Mouse (Mus musculus) retina, embryonic 14.5 days (tissue): ENCODE data around the gene Cysrt1.

Experiments used
- DNase-seq: peaks from one replicate; pipeline ENCODE4 v3.0.0-alpha.2; 2015; ENCODE audit warnings: low spot score

Gene Cysrt1

GRCm38 (mm10) chr2:25242101-25242506, at the start of gene Cysrt1, which contains the start of gene Rnf208:
TSS of gene Cysrt1 (minus strand) at chr2:25242452.
TSS of gene Rnf208 (plus strand) at chr2:25242255.
- peak; percentile 62 for DNase-seq

DNA sequence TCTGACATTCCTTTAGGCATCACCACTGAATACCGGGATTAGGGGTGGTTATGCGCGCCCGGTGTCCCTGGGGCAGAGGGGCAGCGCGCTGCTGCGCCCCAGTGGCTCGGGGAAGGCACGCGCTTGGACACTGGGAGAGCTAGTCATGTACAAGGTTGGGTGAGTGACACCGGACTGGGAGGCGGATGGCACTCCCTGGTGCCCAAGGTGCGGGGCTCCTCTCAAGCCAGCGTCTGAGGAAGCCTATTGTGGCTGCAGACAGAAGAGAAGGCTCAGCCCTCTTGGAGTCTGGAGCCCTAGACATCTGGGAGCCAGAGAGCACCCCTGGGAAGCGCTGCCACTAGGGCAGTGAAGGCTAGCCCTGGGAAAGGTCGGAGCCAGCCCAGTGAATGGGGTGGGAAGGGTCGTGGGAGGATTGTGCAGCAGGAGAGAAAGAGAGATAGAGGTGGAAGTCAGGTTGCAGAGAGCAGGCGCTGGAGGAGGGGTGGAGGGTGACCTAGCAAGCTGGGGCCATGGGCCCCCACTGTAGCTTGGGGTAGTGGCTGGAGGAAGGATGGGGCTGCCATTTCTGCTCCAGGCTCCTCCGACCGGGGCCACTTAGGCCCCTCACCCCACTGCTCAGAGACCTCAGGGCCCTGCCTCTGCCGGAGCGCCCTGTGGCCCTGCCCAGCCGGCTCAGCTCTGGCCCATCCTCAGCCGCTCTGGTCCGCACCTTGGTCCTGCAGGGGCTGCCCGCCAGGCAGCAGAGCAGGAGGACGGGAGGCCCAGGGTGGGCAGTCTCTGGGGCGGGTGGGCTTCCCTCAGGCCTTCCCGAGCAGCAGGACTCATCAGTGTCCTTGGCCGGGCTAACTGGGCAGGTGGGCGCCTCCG, 49.2 kb upstream of the Cysrt1 start:
- no peak for DNase-seq

DNA sequence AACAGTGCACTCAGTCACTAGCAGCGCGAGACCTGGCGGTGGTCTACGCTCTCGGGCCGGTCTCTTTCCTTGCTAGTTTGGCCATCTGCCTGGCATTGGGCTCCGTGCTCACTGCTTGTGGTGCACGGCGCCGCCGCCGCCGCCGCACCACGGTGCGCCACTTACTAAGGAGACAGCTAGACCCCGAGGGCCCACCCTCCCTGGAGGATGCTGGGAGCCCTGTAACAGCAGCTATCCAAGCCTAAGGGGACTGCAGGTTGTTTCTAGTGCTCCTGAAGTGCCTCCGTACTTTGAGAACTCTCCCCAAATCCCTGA, 48.5 kb upstream of the Cysrt1 start:
- DNase-seq: no peak

DNA sequence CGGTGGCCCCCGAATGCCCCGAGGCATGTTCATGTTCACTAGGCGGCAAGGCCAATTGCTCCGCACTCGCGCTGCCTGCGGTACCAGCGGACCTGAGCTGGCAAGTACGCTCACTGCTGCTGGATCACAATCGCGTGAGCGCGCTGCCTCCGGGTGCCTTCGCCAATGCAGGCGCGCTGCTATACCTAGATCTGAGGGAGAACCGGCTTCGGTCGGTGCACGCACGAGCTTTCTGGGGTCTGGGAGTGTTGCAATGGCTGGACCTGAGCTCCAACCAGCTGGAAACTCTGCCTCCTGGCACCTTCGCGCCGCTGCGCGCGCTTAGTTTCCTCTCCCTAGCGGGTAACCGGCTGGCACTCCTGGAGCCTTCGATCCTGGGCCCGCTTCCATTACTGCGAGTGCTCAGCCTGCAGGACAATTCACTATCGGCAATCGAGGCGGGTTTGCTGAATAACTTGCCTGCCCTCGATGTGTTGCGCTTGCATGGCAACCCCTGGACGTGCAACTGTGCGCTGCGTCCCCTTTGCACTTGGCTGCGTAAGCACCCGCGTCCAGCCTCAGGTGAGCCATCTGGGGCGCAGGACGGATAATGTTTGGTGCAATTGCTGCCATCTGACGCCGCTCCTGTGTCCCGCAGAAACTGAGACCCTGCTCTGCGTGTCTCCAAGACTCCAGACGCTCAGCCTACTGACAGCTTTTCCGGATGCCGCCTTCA, 48.0 kb upstream of the Cysrt1 start:
- no peak for DNase-seq

DNA sequence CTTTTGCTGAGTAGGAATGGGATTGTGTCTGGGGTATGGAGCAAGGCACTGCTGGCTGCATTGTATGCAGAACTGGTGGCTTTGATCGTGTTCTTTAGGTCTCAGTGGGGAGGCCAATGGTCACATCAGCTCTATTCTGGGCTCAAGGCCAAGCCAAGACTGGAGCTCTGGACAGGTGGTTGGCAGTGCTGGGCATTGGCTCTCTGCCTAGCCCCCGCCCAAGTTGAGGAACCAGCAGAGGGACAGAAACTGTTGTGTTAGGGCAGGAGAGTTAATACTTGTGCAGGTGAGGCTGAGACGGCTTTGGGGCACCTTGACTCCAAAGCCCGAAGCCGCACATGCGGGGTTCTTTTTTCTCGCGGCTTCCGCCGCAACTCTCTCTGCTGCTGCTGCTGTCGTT, 47.4 kb upstream of the Cysrt1 start, which contains the start of gene Lrrc26:
TSS of gene Lrrc26 (plus strand) at position 265 of the 400 bp plus-strand sequence.
- no peak for DNase-seq

DNA sequence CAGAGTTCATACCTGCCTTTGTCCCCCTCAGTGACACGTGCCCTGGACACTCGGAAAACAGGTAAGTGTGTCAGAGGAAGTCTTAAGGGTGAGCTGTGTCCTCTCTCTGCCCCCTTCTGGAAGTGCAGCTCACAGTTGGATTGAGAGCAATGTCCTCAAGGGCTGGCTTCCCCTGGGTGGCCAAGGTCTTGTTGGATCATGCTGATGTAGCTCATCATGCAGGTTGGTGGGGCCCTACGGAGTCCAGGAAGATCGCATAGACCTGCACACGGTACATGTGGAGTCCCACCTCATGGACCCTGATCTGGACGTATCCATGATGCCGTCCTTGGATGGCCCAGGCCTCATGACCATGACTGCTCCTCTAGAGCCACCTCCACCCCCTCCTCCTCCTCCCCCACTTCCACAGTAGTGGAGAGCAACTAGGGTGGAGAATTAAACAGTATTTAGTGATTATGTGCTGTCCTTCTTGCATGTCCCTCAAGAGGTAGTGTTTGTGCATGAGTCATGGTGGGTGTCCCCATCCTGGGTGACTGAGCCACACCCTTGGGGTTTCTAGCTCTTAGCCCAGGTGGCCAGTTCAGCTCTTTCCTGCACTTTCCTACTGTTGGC, 46.6 kb upstream of the Cysrt1 start:
- DNase-seq: no peak

GRCm38 (mm10) chr2:25287927-25288649, 45.8 kb upstream of the Cysrt1 start, which contains the start of gene Tmem210:
TSS of gene Tmem210 (plus strand) at chr2:25288145.
- no peak for DNase-seq

GRCm38 (mm10) chr2:25286837-25287636, 44.8 kb upstream of the Cysrt1 start:
- no peak for DNase-seq

GRCm38 (mm10) chr2:25286314-25286713, 44.1 kb upstream of the Cysrt1 start:
- DNase-seq: no peak

DNA sequence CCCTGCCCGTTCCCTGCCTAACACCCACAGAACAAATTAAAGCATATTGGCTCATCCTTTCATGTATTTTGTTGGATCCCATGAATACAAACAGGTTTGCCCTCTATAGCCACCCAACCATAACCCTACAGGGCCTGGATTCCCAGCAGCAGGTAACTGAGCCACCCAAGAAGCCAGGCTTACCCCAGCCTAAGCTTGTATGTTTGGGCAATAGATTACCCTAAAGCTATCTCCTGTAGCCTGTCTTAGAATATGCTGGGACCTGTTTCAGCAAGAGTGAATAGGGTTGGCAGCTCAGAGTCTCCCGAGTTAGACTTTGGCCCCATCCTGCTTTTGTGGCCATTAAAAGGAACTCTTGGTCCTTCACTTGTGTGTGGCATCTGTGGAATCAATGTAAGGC, 43.3 kb upstream of the Cysrt1 start:
- no peak for DNase-seq

DNA sequence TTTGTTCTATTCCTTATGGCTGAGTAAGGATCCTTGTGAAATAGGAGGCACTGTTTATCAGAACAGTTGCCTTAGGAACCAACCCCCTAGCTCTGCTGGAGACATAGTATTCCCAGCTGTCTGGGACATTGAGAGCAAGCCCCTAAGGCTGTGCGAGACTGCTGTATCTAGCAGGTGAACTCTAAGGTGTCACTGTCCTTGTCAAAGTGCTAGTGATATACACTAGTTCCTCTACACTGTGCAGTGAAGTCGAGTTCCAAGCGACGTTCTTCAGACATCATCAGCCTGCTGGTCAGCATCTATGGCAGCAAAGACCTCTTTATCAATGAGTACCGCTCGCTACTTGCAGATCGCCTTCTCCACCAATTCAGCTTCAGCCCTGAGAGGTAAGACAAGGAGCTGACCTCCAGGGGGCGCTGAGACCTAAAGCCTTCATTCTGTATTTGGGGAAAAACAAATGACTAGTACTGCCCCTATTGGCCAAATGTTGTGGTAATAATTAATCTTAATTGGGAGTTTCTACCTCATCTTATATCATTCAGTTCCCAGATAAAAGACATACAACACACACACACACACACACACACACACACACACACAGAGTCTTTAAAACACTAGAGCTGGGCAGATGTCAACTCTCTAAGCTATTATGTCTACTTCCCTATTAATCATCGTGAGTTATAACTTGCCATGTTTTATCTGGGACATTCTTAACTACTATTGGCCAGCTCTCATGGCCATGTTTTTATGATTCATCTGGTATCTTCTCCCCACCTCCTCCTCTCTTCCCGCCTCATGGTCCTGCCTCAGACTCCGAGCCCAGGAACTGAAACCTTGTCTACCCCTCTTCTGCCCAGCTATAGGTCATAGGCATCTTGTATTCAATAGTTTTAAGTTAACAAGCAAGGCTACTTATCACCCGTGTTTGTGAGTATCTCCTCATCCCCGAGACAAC, 37.0 kb upstream of the Cysrt1 start:
- DNase-seq: peak; percentile 93

DNA sequence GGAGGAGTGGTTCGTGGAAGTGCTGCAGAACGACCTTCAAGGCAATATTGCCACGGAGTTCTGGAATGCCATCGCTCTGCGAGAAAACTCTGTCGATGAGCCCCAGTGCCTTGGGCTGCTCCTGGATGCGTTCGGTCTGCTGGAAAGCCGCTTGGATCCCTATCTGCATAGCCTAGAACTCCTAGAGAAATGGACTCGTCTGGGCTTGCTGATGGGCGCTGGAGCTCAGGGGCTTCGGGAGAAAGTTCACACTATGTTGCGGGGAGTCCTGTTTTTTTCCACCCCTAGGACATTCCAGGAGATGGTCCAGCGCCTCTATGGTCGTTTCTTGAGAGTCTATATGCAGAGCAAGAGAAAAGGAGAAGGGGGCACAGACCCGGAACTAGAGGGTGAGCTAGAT, 30.8 kb upstream of the Cysrt1 start:
- no peak for DNase-seq

- DNase-seq: no peak
These were observed 30.3 kb upstream of the Cysrt1 start for GRCm38 (mm10) chr2:25272515-25272914.

DNA sequence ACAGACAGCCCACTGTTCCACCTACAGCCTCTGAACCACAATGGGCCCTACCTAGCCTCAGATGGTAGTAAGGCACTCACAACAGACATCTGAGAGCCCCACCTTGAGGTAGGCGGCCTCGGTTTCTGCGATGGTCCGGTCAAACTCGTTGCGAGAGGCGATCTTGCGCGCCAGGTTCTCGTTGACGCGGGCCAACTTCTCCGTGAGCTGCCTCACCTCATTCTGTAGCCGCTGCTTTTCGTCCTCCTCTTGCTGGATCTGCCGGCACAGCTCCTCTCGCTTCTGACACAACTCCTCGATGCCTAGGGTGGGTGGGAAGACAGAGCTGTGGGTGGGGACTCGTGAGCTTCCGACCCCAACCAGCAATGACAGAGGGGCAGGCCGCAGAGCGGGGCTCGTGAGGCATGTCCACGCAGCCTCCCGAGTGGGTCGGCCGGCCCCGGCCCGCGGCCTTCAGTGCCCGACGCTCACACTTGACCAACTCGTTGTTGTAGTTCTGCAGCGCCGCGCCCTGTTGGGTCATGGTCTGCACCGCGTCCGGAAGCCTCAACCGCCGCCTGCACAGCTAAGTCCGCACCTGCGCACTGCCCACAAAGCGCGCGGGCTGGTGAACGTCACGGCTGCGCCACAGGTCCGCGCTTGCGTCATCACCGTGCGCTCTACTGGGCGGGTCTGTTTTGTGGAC, 29.7 kb upstream of the Cysrt1 start, which contains the start of the genes Ssna1 and Anapc2:
TSS of gene Ssna1 (minus strand) at position 612 of the 685 bp plus-strand sequence.
TSS of gene Anapc2 (plus strand) at position 652 of the 685 bp plus-strand sequence.
- peak; percentile 99 for DNase-seq

GRCm38 (mm10) chr2:25267746-25268309, 25.6 kb upstream of the Cysrt1 start:
- no peak for DNase-seq

DNA sequence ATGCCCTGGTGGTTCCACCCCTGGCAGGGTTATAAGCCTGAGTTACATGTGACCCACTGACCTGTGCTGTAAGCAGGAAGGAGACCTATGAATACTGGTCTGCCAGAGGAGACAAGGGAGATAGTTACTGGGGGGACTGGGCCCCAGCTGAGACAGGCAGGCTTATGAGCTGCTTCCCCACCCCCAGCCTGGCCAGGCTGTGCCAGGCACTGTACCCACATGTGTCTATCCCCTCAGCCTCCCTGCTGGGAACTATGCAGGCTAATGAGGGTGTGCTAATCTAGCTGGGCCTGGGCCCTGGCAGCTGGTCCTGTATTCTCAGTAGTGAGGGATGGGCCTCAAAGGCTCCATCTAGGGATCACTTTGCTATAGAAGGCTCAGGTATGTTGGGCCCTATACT, 25.0 kb upstream of the Cysrt1 start:
- DNase-seq: no peak

DNA sequence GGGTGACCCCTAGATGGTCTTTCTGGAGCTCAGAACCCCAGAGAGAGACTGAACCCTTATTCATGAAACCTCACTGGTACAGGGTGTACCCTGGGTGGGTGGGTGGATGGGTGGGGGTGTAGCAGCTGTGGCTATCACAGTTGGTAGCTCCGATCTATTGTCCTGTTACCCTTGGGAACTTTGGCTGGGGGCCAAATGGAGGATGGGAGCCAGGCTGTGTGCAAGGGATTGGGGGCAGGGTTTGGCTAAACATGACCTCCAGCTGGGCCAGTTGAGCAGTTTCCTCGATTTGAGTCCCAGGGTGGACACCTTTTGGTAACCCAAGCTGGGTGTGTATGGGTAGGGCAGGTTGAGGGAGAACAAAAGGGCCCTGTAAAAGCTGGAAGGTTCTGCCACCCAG, 24.5 kb upstream of the Cysrt1 start:
- DNase-seq: no peak

- DNase-seq: no peak
These were observed 23.8 kb upstream of the Cysrt1 start for GRCm38 (mm10) chr2:25265897-25266656.
